ENCODE assay signal across 11 mouse cellular contexts in genomic region chr1:180824721-180825120, GRCm38 (mm10). TPM values are rescaled to one million over a fixed set of nuclear protein-coding genes. Genes with fewer than 3 reads are reported as not detected.
DNase-seq lines count a peak whose midpoint lies in the region; ATAC-seq and TF ChIP-seq lines count a peak whose summit lies in the region.
"Had no signal": no experiment of that assay in that cellular context is flagged by ENCODE, and none has a peak within 500 bp of the region (broad histone marks: within the 10 kb centered on the region; RNA-seq: fewer than 3 reads in every experiment).

No protein-coding gene starts in this region.

- H3K9me3 ChIP-seq in kidney, embryonic 15.5 days (replicated peaks), result no peaks in the 10 kb centered on the region
- H3K9me3 ChIP-seq in forebrain, embryonic 14.5 days (replicated peaks; ENCODE audit: control insufficient read depth, low read length), result no peaks in the 10 kb centered on the region
- H3K9me3 ChIP-seq in midbrain, embryonic 14.5 days (ENCODE audit: control insufficient read depth, low read length), result no peaks in the 10 kb centered on the region; the same call in 1 of the 2 replicates
- H3K9me3 ChIP-seq: neural tube, embryonic 15.5 days; stomach, embryonic 15.5 days had no signal

- TF ChIP-seq CTCF in thymus, adult 2 months (IDR thresholded peaks at IDR 0.05; ENCODE audit: borderline replicate concordance, control insufficient read depth, extremely low read depth, insufficient read depth, low read length, poor library complexity), result no peak

- no peak for TF ChIP-seq POLR2A in thymus, adult 2 months (IDR thresholded peaks at IDR 0.05; ENCODE audit: control insufficient read depth, extremely low read depth, insufficient read depth, low read length, poor library complexity)

- no peak overlapping the region for H3K9ac ChIP-seq in kidney, embryonic 15.5 days
- no peak overlapping the region for H3K9ac ChIP-seq in forebrain, embryonic 14.5 days (ENCODE audit: low read length)
- no peak overlapping the region for H3K9ac ChIP-seq in midbrain, embryonic 14.5 days (replicated peaks; ENCODE audit: low read length)
- H3K9ac ChIP-seq: neural tube, embryonic 15.5 days; stomach, embryonic 15.5 days had no signal

- DNase-seq in kidney, adult 18-20 months, result peak; percentile 38
- DNase-seq in heart, postnatal 4 days, result peak; percentile 49
- DNase-seq in thymus, adult 2 months, result peak; percentile 53
- DNase-seq in forebrain, embryonic 14.5 days (ENCODE audit: low spot score), result no peak
- no peak for DNase-seq in midbrain, embryonic 14.5 days
- DNase-seq: embryo, embryonic 11 days; right cerebral cortex, adult 18-20 months had no signal

- H3K4me1 ChIP-seq in kidney, embryonic 15.5 days, result 0 out of 2 replicates have a peak, but pooled peaks cover 2% of the 10 kb centered on the region
- H3K4me1 ChIP-seq in brown adipose tissue, adult 24 weeks (ENCODE audit: control insufficient read depth, insufficient read depth, insufficient read length, low read length), result peaks cover 3% of the 10 kb centered on the region; the same call in 1 of the 2 replicates
- H3K4me1 ChIP-seq in thymus, adult 2 months (replicated peaks; ENCODE audit: control insufficient read depth, insufficient read depth, low read length), result peaks cover 11% of the 10 kb centered on the region
- H3K4me1 ChIP-seq in forebrain, embryonic 14.5 days (ENCODE audit: control insufficient read depth, insufficient read depth, low read length), result no peaks in the 10 kb centered on the region
- H3K4me1 ChIP-seq in midbrain, embryonic 14.5 days (ENCODE audit: control insufficient read depth, insufficient read depth, low read length), result no peaks in the 10 kb centered on the region
- H3K4me1 ChIP-seq: neural tube, embryonic 15.5 days; stomach, embryonic 15.5 days had no signal

- H3K36me3 ChIP-seq in kidney, embryonic 15.5 days, result no peaks in the 10 kb centered on the region
- H3K36me3 ChIP-seq in thymus, adult 2 months (ENCODE audit: control insufficient read depth, insufficient read depth, low read length), result no peaks in the 10 kb centered on the region
- H3K36me3 ChIP-seq in forebrain, embryonic 14.5 days (ENCODE audit: control insufficient read depth, insufficient read depth, low read length), result no peaks in the 10 kb centered on the region
- no peaks in the 10 kb centered on the region for H3K36me3 ChIP-seq in midbrain, embryonic 14.5 days (ENCODE audit: control insufficient read depth, insufficient read depth, low read length)
- H3K36me3 ChIP-seq: neural tube, embryonic 15.5 days; stomach, embryonic 15.5 days had no signal

- 71% methylated on average over 3 of the region's 3 CpGs for WGBS in kidney, embryonic 15.5 days
- 8% methylated on average over 3 of the region's 3 CpGs for WGBS in thymus, adult 2 months
- 77% methylated on average over 3 of the region's 3 CpGs for WGBS in forebrain, embryonic 14.5 days
- 89% methylated on average over 3 of the region's 3 CpGs for WGBS in midbrain, embryonic 14.5 days

- 0 out of 2 replicates have a peak, but pooled peaks cover 3% of the 10 kb centered on the region for H3K27me3 ChIP-seq in kidney, embryonic 15.5 days
- H3K27me3 ChIP-seq in thymus, adult 2 months (ENCODE audit: control insufficient read depth, insufficient read depth, low read length), result no peaks in the 10 kb centered on the region
- H3K27me3 ChIP-seq in forebrain, embryonic 14.5 days (replicated peaks; ENCODE audit: control insufficient read depth, insufficient read depth, low read length), result no peaks in the 10 kb centered on the region
- H3K27me3 ChIP-seq in midbrain, embryonic 14.5 days (ENCODE audit: control insufficient read depth, insufficient read depth, low read length), result no peaks in the 10 kb centered on the region
- H3K27me3 ChIP-seq: neural tube, embryonic 15.5 days; stomach, embryonic 15.5 days had no signal

- ATAC-seq in kidney, embryonic 15.5 days (replicated peaks; ENCODE audit: low FRiP score), result no peak
- no peak for ATAC-seq in forebrain, embryonic 14.5 days
- ATAC-seq in midbrain, embryonic 14.5 days (ENCODE audit: low FRiP score, low TSS enrichment), result no peak

- H3K4me3 ChIP-seq in kidney, embryonic 15.5 days (replicated peaks), result no peak overlapping the region
- H3K4me3 ChIP-seq in brown adipose tissue, adult 24 weeks (ENCODE audit: insufficient read depth, low read depth, low read length), result peak overlapping the region; percentile 23
- peak overlapping the region; percentile 32 for H3K4me3 ChIP-seq in thymus, adult 2 months (ENCODE audit: control insufficient read depth, insufficient read depth, low read length)
- H3K4me3 ChIP-seq in forebrain, embryonic 14.5 days (ENCODE audit: low read depth, low read length), result no peak overlapping the region
- no peak overlapping the region for H3K4me3 ChIP-seq in midbrain, embryonic 14.5 days (replicated peaks; ENCODE audit: low read depth, low read length)
- H3K4me3 ChIP-seq: neural tube, embryonic 15.5 days; stomach, embryonic 15.5 days had no signal

- no peak overlapping the region for H3K4me2 ChIP-seq in kidney, embryonic 15.5 days
- H3K4me2 ChIP-seq in forebrain, embryonic 14.5 days (ENCODE audit: low read length), result no peak overlapping the region
- no peak overlapping the region for H3K4me2 ChIP-seq in midbrain, embryonic 14.5 days (ENCODE audit: low read length)
- H3K4me2 ChIP-seq: neural tube, embryonic 15.5 days; stomach, embryonic 15.5 days had no signal

- H3K27ac ChIP-seq in kidney, embryonic 15.5 days, result no peak overlapping the region
- peak overlapping the region; percentile 72 for H3K27ac ChIP-seq in brown adipose tissue, adult 24 weeks (replicated peaks; ENCODE audit: low read depth, low read length)
- peak overlapping the region; percentile 75; the same call in 1 of the 2 replicates for H3K27ac ChIP-seq in thymus, adult 2 months (ENCODE audit: control insufficient read depth, insufficient read depth, low read length)
- H3K27ac ChIP-seq in forebrain, embryonic 14.5 days (ENCODE audit: low read depth, low read length), result no peak overlapping the region
- H3K27ac ChIP-seq in midbrain, embryonic 14.5 days (replicated peaks; ENCODE audit: low read depth, low read length), result no peak overlapping the region
- H3K27ac ChIP-seq: neural tube, embryonic 15.5 days; stomach, embryonic 15.5 days had no signal

RNA-seq across cellular contexts. Expression of gene H3f3a, which starts 11.0 kb away (rescaled TPM):
- polyA plus RNA-seq in kidney, embryonic 15.5 days (2015; fragmentation: Nextera tagmentation; extraction: Ambion mirVana), result 2,677 and 2,753 TPM in 2 replicates
- 412 and 419 TPM in 2 replicates for polyA plus RNA-seq in brown adipose tissue, adult 24 weeks (2012; ENCODE audit: insufficient read depth, insufficient read length, missing spikeins)
- total RNA-seq in heart, postnatal 4 days (2021), result 1,000 to 10,000 TPM in 1 of 2 experiments, 100 to 1,000 TPM in 1; 959 to 1,008 TPM
- 750 and 796 TPM in 2 replicates for polyA plus RNA-seq in thymus, adult 2 months (2012; rRNA removed)
- 4,992 and 5,015 TPM in 2 replicates for polyA plus RNA-seq in forebrain, embryonic 14.5 days (2014; fragmentation: Nextera tagmentation; extraction: Ambion mirVana)
- 3,827 and 3,910 TPM in 2 replicates for polyA plus RNA-seq in midbrain, embryonic 14.5 days (2014; fragmentation: Nextera tagmentation; extraction: Ambion mirVana)

RNA-seq across cellular contexts. Expression of gene Sde2, which starts 26.2 kb away (rescaled TPM):
- 37.0 and 38.7 TPM in 2 replicates for polyA plus RNA-seq in kidney, embryonic 15.5 days (2015; fragmentation: Nextera tagmentation; extraction: Ambion mirVana)
- 7.5 TPM in 2 replicates for polyA plus RNA-seq in brown adipose tissue, adult 24 weeks (2012; ENCODE audit: insufficient read depth, insufficient read length, missing spikeins)
- 10 to 100 TPM; 17.7 to 19.8 TPM for total RNA-seq in heart, postnatal 4 days (2021)
- polyA plus RNA-seq in thymus, adult 2 months (2012; rRNA removed), result 18.4 and 19.4 TPM in 2 replicates
- polyA plus RNA-seq in forebrain, embryonic 14.5 days (2014; fragmentation: Nextera tagmentation; extraction: Ambion mirVana), result 22.7 and 25.5 TPM in 2 replicates
- 26.1 and 28.7 TPM in 2 replicates for polyA plus RNA-seq in midbrain, embryonic 14.5 days (2014; fragmentation: Nextera tagmentation; extraction: Ambion mirVana)

Comparison
In these comparisons a context has a peak if more than half of its experiments do, and no peak if none do; other contexts are left out.
1. DNase-seq: peak in kidney, adult 18-20 months (single experiment), heart, postnatal 4 days (single experiment) and thymus, adult 2 months (single experiment); none in forebrain, embryonic 14.5 days (single experiment) and midbrain, embryonic 14.5 days (single experiment).
2. H3K27ac ChIP-seq: peak in brown adipose tissue, adult 24 weeks (single experiment) and thymus, adult 2 months (single experiment); none in kidney, embryonic 15.5 days (single experiment), forebrain, embryonic 14.5 days (single experiment) and midbrain, embryonic 14.5 days (single experiment).
3. H3K4me3 ChIP-seq: peak in brown adipose tissue, adult 24 weeks (single experiment) and thymus, adult 2 months (single experiment); none in kidney, embryonic 15.5 days (single experiment), forebrain, embryonic 14.5 days (single experiment) and midbrain, embryonic 14.5 days (single experiment).